Mouse (Mus musculus) heart, adult 2 months (tissue): Measurements from ENCODE around the gene Dip2c. TPM values are rescaled to one million over a fixed set of nuclear protein-coding genes. Genes with fewer than 3 reads are reported as not detected.
A peak's percentile ranks its signal among the peaks of the same experiment; 100 is the strongest.

ENCODE experiments used
- DNase-seq, 2 experiments: peaks; one replicate each; pipeline ENCODE4 v3.0.0; 2021
- H3K27ac ChIP-seq: fragments of 200-600 bp; 2 replicates; pipeline ENCODE4 v1.8.1; 2022
- H3K27me3 ChIP-seq: fragments of 200-500 bp; 2 replicates; pipeline ENCODE4 v1.6.1; 2012; ENCODE audit warnings: mild to moderate bottlenecking, low read length, inconsistent platforms, mixed read lengths; ENCODE audit not compliant: control insufficient read depth, insufficient read depth
- H3K36me3 ChIP-seq: fragments of 200-500 bp; 2 replicates; pipeline ENCODE4 v1.6.1; 2012; ENCODE audit warnings: low read length, inconsistent platforms; ENCODE audit not compliant: control insufficient read depth, insufficient read depth
- H3K4me1 ChIP-seq: fragments of 200-500 bp; 2 replicates; pipeline ENCODE4 v1.6.1; 2011; ENCODE audit warnings: low read length; ENCODE audit not compliant: control insufficient read depth, insufficient read depth
- H3K4me3 ChIP-seq: fragments of 200-600 bp; 2 replicates; pipeline ENCODE4 v1.8.1; 2022
- H3K79me2 ChIP-seq: fragments of 200-500 bp; replicated peaks from 2 replicates; pipeline ENCODE4 v1.6.1; 2012; ENCODE audit warnings: mild to moderate bottlenecking, inconsistent platforms, low read length, moderate library complexity, mixed read lengths; ENCODE audit not compliant: control insufficient read depth, insufficient read depth
- H3K9ac ChIP-seq: fragments of 200-500 bp; 2 replicates; pipeline ENCODE4 v1.6.1; 2012; ENCODE audit warnings: low read depth, mild to moderate bottlenecking, control low read depth, inconsistent platforms, low read length, mixed read lengths
- CTCF ChIP-seq: fragments of 200-600 bp; IDR thresholded peaks from 2 replicates; pipeline ENCODE4 v1.8.1; 2022; ENCODE audit warnings: antibody characterized with exemption, mild to moderate bottlenecking, moderate library complexity
- EP300 ChIP-seq: fragments of 200-500 bp; IDR thresholded peaks from 2 replicates; pipeline ENCODE4 v1.6.1; 2011; ENCODE audit warnings: low read depth, low read length, control low read depth; ENCODE audit not compliant: insufficient read depth
- POLR2A ChIP-seq: fragments of 200-500 bp; IDR thresholded peaks from 2 replicates; pipeline ENCODE4 v1.6.1; 2011; ENCODE audit warnings: mild to moderate bottlenecking, low read depth, low read length, control low read depth; ENCODE audit not compliant: insufficient read depth
- WGBS: fragments of 180-500 bp; shearing (Covaris S2); methylation state at CpG from one replicate; pipeline ENCODE4 v1.1.7; 2018; 5-methylcytosine and 5-hydroxymethylcytosine counted together
- intact Hi-C: fragments of 180-260 bp; cut with DNase I; formaldehyde crosslinking; loops from one replicate; pipeline ENCODE4 v1.15.1; 2025
- polyA plus RNA-seq: library from polyadenylated mRNA; depleted of rRNA; stranded (reverse); fragments of >200 nt; gene quantifications from 2 replicates; pipeline ENCODE4 v1.2.3, GENCODE M21; 2012
- total RNA-seq, 2 experiments: library from RNA; stranded (reverse); gene quantifications; 2 replicates each; pipeline ENCODE4 v1.2.3; 2021

Dip2c gene
- total and polyA plus RNA-seq, 3 experiments, result 19.1 to 43.7 (median 36.3) TPM

- no peak overlapping the region for H3K4me3 ChIP-seq
- WGBS, result 57% methylated on average over 3 of the region's 3 CpGs
- intact Hi-C loops, result loop anchor here (5.0 kb wide), 1 partner anchor 141 kb away; the partner anchor contains the start of gene Dip2c
- peaks cover 5% of the 10 kb centered on the region for H3K36me3 ChIP-seq
- no peak for DNase-seq
- H3K27ac ChIP-seq, result no peak overlapping the region
- no peak overlapping the region for H3K9ac ChIP-seq
- peaks cover 15% of the 10 kb centered on the region for H3K4me1 ChIP-seq
- TF ChIP-seq POLR2A (no peak), CTCF (no peak), EP300 (no peak)
- H3K27me3 ChIP-seq, result no peaks in the 10 kb centered on the region
- H3K79me2 ChIP-seq, result peaks cover 6% of the 10 kb centered on the region; the same call in 1 of the 2 replicates
Measured at GRCm38 (mm10) chr13:9418441-9418840, 142.1 kb downstream of the Dip2c start.

GRCm38 (mm10) chr13:9419213-9419612, 142.9 kb downstream of the Dip2c start:
- Histone ChIP-seq H3K9ac (no peak overlapping the region), H3K27ac (no peak overlapping the region)
- intact Hi-C loops, result loop anchor here (5.0 kb wide), 1 partner anchor 142 kb away; the partner anchor contains the start of gene Dip2c

GRCm38 (mm10) chr13:9421949-9422348, 145.6 kb downstream of the Dip2c start:
- DNase-seq, result no peak
- Histone ChIP-seq H3K27me3 (no peaks in the 10 kb centered on the region), H3K36me3 (peaks cover 11% of the 10 kb centered on the region), H3K4me1 (peaks cover 20% of the 10 kb centered on the region), H3K4me3 (no peak overlapping the region), H3K27ac (no peak overlapping the region), H3K9ac (no peak overlapping the region), H3K79me2 (peaks cover 3% of the 10 kb centered on the region; the same call in 1 of the 2 replicates)
- 84% methylated on average over 4 of the region's 4 CpGs for WGBS
- no peak for TF ChIP-seq CTCF
- TF ChIP-seq EP300, result no peak
- no peak for TF ChIP-seq POLR2A
- intact Hi-C loops, result no loop called here

More at GRCm38 (mm10) chr13:9419213-9419612, 142.9 kb downstream of the Dip2c start:
- Histone ChIP-seq H3K4me3 (no peak overlapping the region), H3K79me2 (peaks cover 3% of the 10 kb centered on the region; the same call in 1 of the 2 replicates), H3K4me1 (peaks cover 18% of the 10 kb centered on the region), H3K27me3 (no peaks in the 10 kb centered on the region), H3K36me3 (peaks cover 5% of the 10 kb centered on the region)
- no peak for TF ChIP-seq POLR2A
- DNase-seq, result no peak

GRCm38 (mm10) chr13:9422876-9423275, 146.5 kb downstream of the Dip2c start:
- H3K4me1 ChIP-seq, result peaks cover 20% of the 10 kb centered on the region
- H3K36me3 ChIP-seq, result peaks cover 19% of the 10 kb centered on the region
- no peak for DNase-seq
- H3K27me3 ChIP-seq, result no peaks in the 10 kb centered on the region
- 48% methylated on average over 1 of the region's 1 CpGs for WGBS
- no peak overlapping the region for H3K4me3 ChIP-seq
- intact Hi-C loops, result no loop called here
- H3K9ac ChIP-seq, result no peak overlapping the region
- H3K79me2 ChIP-seq, result peaks cover 3% of the 10 kb centered on the region; the same call in 1 of the 2 replicates
- no peak overlapping the region; the same call in 1 of the 2 replicates for H3K27ac ChIP-seq
- TF ChIP-seq EP300 (no peak), CTCF (no peak), POLR2A (no peak)

- H3K27ac ChIP-seq, result no peak overlapping the region
- no peak for DNase-seq
- no peak overlapping the region for H3K4me3 ChIP-seq
- TF ChIP-seq CTCF (no peak), EP300 (no peak), POLR2A (no peak)
- peaks cover 28% of the 10 kb centered on the region for H3K36me3 ChIP-seq
- peaks cover 15% of the 10 kb centered on the region for H3K4me1 ChIP-seq
- peaks cover 3% of the 10 kb centered on the region; the same call in 1 of the 2 replicates for H3K79me2 ChIP-seq
- intact Hi-C loops, result no loop called here
- no peaks in the 10 kb centered on the region for H3K27me3 ChIP-seq
- H3K9ac ChIP-seq, result no peak overlapping the region
Measured at GRCm38 (mm10) chr13:9424434-9424833, 148.1 kb downstream of the Dip2c start.

GRCm38 (mm10) chr13:9426267-9426666, 149.9 kb downstream of the Dip2c start:
- no peak for TF ChIP-seq CTCF
- TF ChIP-seq POLR2A, result no peak
- no peak for TF ChIP-seq EP300
- intact Hi-C loops, result no loop called here
- H3K27me3 ChIP-seq, result no peaks in the 10 kb centered on the region
- H3K36me3 ChIP-seq, result peaks cover 40% of the 10 kb centered on the region
- H3K9ac ChIP-seq, result no peak overlapping the region
- H3K27ac ChIP-seq, result peak overlapping the region; percentile 4
- H3K4me3 ChIP-seq, result no peak overlapping the region
- peaks cover 3% of the 10 kb centered on the region; the same call in 1 of the 2 replicates for H3K79me2 ChIP-seq
- H3K4me1 ChIP-seq, result peaks cover 17% of the 10 kb centered on the region
- DNase-seq, result no peak
